Mouse (Mus musculus): ENCODE measurements around the gene Cul3.

Cul3 gene

DNA sequence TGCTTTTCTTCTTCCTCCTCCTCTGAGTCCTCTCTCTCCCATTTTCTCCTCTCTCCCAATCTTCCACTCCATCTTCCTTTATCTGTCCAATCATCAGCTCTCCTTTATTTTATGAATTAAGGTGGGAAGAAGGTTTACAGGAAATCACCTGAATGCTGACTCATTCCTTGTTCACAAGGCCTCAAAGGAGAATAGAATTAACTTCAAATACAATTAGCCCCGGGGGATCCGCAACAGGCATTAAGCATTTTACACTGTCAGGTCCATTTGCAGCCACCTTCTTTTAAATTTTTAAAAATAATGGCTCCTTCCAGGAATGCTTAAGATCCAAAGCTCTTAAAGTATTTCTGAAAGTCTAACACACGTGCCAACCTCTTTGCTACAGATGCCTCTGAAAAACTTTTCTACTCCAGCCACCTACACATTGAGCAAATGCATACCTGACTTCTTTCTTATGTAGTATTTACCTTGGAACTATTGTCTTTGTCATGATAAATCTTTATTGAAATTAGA is 24.7 kb downstream of the Cul3 start:
- DNase-seq (ENCODE audit: low read depth, low spot score) = peak; percentile 79

DNA sequence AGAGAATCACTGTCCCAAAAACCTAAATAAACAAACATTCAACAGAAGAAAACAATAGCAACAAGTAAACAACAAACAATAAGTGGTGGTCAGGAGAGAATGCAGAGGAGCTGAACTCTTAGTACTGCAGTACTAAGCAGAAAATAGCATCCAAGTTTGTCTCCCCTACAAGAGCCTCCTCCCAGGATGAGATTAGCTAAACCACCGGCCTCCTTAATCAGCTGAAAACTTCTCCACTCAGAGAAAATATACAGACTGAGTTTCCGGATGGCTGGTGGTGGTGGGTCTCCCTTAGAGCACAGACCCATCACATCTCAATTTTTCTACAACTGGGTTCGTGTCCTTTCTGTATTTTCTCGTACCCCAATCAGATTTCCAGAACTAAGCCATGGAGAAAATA is 47.0 kb downstream of the Cul3 start:
- DNase-seq (ENCODE audit: low read depth, low spot score) = no peak

DNA sequence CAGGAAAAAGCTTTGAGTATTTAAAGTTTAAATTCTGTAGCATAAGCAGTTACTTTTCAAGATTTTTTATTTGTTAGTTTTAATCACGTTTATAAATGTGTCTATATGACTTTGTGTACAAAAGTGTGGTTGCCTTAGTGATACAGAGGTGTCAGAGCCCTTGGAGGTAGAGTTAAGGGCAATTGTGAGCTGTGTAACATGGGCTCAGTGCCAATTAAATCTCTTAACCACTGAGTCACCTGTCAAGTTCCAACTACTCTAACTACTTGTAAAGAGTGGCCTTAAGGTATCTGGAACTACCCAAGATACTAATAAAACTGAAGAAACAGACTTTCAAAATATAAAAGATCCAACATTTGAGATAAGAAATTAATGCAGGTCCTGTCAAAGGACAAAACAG is 61.5 kb downstream of the Cul3 start:
- DNase-seq (ENCODE audit: low read depth, low spot score) = no peak

DNA sequence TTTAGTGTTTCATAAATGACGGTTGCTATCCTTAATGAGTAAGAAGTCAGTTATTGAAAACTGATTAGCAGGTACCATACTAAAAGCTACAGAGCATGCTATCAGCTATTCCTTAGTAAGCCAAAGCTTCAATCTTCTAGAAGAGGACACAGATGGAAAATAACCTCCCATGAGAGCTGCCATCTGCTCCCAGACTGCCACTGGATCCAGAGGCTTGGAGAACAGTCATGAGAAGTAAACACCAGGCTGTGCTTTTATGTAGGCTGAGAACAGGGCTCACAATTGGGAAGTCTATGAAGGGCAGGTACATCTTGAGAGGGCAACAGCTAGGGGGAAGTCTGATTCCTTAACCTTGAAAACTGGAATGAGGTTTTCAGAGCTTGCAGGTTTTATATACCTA is 79.8 kb downstream of the Cul3 start:
- DNase-seq (ENCODE audit: low read depth, low spot score) = no peak

GRCm38 (mm10) chr1:80258632-80259031 is 81.6 kb downstream of the Cul3 start:
- DNase-seq (ENCODE audit: low read depth, low spot score) = peak; percentile 18

- no peak for DNase-seq (ENCODE audit: low read depth, low spot score)
Observed at GRCm38 (mm10) chr1:80253309-80253708, 87.0 kb downstream of the Cul3 start.

GRCm38 (mm10) chr1:80250247-80250646 is 90.0 kb downstream of the Cul3 start:
- DNase-seq (ENCODE audit: low read depth, low spot score) = no peak

DNA sequence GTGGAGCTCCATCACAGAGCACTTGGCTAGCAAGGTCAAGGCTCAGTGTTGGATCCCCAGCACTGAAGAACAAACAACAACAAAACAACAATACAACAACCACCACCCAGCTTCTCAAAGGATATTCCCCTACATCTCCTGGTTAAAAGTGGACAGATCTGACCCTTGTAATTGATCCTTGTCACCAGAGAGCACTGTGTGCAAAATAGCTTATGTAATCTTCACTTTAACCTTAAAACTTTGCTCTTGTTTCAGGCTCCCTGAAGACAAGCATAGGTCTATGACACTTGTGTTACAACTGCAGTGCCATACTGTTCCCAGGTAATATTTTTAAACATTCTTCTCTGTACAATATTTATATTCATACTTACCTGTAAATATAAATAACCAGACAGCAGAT is 93.1 kb downstream of the Cul3 start:
- no peak for DNase-seq (ENCODE audit: low read depth, low spot score)

DNA sequence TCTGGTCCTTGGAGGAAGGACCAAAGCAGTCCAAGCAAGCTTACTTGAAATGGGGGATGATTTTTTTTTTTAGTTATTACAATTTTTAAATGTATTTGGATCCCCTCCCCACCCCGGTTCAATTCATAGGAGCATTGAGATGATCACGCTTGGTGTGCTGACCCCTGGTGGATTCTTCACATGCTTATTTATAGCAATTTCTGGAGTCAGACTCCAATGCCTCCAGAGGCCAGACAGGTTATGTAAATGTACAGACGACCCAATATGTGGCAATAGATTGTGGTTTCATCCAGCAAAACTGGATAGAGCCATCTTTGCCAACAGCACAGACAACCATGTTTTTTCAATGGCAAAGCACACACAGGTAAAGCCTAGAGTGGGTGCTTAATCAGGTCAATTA is 96.2 kb downstream of the Cul3 start:
- DNase-seq (ENCODE audit: low read depth, low spot score) = no peak

GRCm38 (mm10) chr1:80241579-80241978 is 98.7 kb downstream of the Cul3 start:
- no peak for DNase-seq (ENCODE audit: low read depth, low spot score)

DNA sequence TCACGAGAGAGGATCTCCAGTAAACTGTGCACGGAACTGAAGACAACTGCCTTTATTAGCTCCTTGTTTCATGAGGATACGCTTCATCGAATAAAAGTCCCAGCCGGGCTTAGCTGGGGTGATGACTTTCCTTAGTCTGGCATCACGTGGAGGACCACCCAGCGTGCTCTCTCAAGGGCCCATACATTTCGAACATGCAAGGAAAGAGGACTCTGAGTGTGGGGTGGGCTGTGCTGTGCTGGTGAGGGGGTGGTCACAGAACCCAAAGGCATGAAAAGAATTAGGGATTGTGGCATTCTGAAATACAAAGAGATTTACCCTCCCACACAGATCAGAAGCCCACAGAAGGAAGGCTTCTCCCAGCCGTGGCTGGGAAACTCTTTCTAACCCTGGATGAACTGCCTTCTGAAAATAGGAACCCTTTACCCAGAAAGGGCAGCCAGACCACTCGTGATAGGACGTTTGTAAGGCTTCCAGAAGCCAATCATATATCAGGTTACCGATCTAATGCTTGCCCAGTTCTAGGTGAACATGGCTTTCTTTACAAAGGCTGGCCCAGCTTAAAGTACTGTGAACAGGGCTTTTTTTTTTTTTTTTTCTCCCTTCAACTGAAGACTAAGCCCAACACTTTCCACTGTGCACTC is 100.1 kb downstream of the Cul3 start:
- DNase-seq (ENCODE audit: low read depth, low spot score) = peak; percentile 36

GRCm38 (mm10) chr1:80239481-80239880 is 100.8 kb downstream of the Cul3 start:
- peak; percentile 42 for DNase-seq (ENCODE audit: low read depth, low spot score)

GRCm38 (mm10) chr1:80236951-80237702 is 103.2 kb downstream of the Cul3 start:
- peak; percentile 90 for DNase-seq (ENCODE audit: low read depth, low spot score)

GRCm38 (mm10) chr1:80236126-80236525 is 104.2 kb downstream of the Cul3 start:
- peak; percentile 55 for DNase-seq (ENCODE audit: low read depth, low spot score)

DNA sequence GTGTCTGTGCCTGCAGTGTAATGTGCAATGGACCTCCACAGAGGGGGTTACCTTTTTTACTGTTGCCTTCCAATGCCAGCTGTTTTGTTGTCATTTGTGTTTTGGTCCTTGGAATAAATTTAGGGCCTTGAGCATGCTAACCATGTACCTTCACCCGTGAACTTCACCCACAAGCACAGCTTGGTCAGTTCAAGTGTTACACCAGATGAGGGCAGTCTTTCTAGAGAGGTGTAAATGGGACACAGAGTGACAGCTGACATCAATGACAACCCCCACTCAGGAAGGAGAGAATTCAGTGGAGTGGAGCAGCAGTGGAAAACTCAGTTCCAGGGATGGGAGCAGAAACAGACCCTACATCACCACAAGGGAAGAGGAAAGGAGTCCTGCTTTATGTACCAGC is 109.7 kb downstream of the Cul3 start:
- peak; percentile 27 for DNase-seq (ENCODE audit: low read depth, low spot score)

DNA sequence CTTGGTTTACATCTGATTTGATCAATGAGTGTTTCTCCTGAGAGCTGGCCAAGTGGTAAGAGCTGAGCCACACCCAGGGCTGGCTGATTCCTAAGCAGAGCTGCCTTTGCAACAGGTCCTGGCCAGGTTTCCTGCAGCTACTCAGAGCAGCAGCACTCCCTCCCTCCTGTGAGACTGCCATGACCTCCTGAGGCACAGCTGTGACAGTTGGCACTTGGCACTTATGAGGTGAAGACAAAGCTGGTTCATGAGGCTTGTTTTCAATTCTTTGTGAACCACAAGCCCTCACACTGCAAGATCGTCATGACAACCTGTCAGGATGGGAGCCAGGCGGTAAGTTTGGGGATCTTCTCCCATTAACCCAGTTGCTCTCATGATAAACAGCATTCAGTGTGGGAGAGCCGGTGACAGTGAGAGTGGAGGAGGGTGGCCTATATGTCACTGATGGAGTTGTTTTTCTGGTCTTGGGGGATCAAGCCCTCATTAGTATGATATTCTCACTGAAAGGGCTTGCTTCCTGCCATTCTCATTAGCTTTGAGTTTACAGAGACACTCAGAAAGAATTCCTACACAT is 115.4 kb downstream of the Cul3 start:
- no peak for DNase-seq (ENCODE audit: low read depth, low spot score)

DNA sequence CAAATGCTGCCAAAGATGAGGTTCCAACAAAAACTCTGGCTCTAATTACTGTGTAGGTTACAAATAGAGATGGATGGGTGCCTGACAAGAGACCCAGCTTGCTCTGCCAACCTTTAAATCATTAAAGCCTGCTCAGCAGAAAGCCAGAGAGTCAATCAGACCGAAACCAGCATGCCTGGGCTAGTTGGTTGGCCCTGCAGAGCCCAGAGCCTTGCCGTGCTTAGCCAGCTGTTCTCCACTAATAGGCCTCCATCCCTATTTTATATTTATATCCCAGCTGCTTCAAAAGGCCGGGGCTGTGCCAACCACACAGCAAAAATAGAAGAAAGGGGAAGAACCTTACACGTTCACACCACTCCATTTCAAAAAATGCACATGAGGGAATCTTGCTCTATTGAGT is 119.1 kb downstream of the Cul3 start:
- no peak for DNase-seq (ENCODE audit: low read depth, low spot score)

DNA sequence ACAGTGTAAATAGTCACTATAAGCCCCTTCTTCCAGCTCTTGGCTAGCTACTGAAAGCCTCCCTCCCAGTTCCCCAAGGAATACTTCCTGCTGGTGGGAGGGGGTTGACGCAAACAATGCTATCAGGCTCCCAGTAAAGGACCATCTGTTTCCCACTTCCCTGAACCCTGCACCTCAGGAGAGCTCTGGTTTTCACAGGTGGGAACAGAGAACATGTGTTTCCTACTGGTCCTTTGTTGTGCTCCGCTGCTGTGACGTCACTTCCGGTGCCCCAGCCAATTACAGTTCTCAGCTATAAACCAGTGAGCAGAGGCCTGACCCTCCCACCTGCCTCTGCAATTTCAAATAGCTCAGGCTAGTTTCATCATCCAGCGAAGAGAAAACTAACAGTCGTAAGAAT is 122.0 kb downstream of the Cul3 start, which contains the start of gene Fam124b:
Gene Fam124b (minus strand): TSS at position 206 of the 400 bp plus-strand sequence.
- DNase-seq (ENCODE audit: low read depth, low spot score) = peak; percentile 54

All from R1 (cell line).